Mouse (Mus musculus) adrenal gland, postnatal 4 days (tissue): ENCODE results near the gene Prelp. TPM values are rescaled to one million over a fixed set of nuclear protein-coding genes. Genes with fewer than 3 reads are reported as not detected.

Experiments used
- DNase-seq, 2 experiments: peaks; one replicate each; pipeline ENCODE4 v3.0.0; 2021 to 2022; ENCODE audit warnings: low spot score in 2 of 2, mixed read lengths in 2 of 2
- total RNA-seq, 2 experiments: library from RNA; stranded (reverse); gene quantifications; 2 replicates each; pipeline ENCODE4 v1.2.3; 2021

Gene Prelp
- total RNA-seq, 2 experiments from 2014 or later = 16.3 to 20.1 TPM

- no peak for DNase-seq
These were observed 14.8 kb downstream of the Prelp start for GRCm38 (mm10) chr1:133906420-133906819.

GRCm38 (mm10) chr1:133900825-133901224, 20.4 kb downstream of the Prelp start:
- DNase-seq = no peak

- no peak for DNase-seq
These were observed 22.1 kb downstream of the Prelp start for GRCm38 (mm10) chr1:133899043-133899542.

- DNase-seq = no peak
These were observed 23.9 kb downstream of the Prelp start for GRCm38 (mm10) chr1:133897293-133897692.

- no peak for DNase-seq
These were observed 29.7 kb downstream of the Prelp start for GRCm38 (mm10) chr1:133891489-133891888.

GRCm38 (mm10) chr1:133889949-133890598, 31.1 kb downstream of the Prelp start:
- DNase-seq = no peak

GRCm38 (mm10) chr1:133887538-133888250, 33.5 kb downstream of the Prelp start:
- no peak for DNase-seq

GRCm38 (mm10) chr1:133887044-133887443, 34.2 kb downstream of the Prelp start:
- no peak for DNase-seq

- DNase-seq = no peak
These were observed 34.8 kb downstream of the Prelp start for GRCm38 (mm10) chr1:133886431-133886830.

GRCm38 (mm10) chr1:133885811-133886210, 35.4 kb downstream of the Prelp start:
- DNase-seq = no peak

GRCm38 (mm10) chr1:133884746-133885145, 36.5 kb downstream of the Prelp start:
- DNase-seq = no peak

- no peak for DNase-seq
These were observed 37.1 kb downstream of the Prelp start for GRCm38 (mm10) chr1:133884090-133884489.

GRCm38 (mm10) chr1:133882283-133883217, 38.7 kb downstream of the Prelp start:
- DNase-seq = no peak

GRCm38 (mm10) chr1:133881813-133882212, 39.4 kb downstream of the Prelp start:
- DNase-seq = no peak

- DNase-seq = no peak
These were observed 42.3 kb downstream of the Prelp start for GRCm38 (mm10) chr1:133878825-133879423.

- DNase-seq = no peak
These were observed 44.3 kb downstream of the Prelp start for GRCm38 (mm10) chr1:133876936-133877335.

GRCm38 (mm10) chr1:133873086-133873813, 48.0 kb downstream of the Prelp start:
- DNase-seq = no peak

- no peak for DNase-seq
These were observed 50.0 kb downstream of the Prelp start for GRCm38 (mm10) chr1:133871241-133871640.

GRCm38 (mm10) chr1:133869221-133869620, 52.0 kb downstream of the Prelp start:
- DNase-seq = no peak

- DNase-seq = no peak
These were observed 57.8 kb downstream of the Prelp start for GRCm38 (mm10) chr1:133863257-133863997.
